Mouse (Mus musculus): ENCODE measurements around the gene Ablim1.

DNA sequence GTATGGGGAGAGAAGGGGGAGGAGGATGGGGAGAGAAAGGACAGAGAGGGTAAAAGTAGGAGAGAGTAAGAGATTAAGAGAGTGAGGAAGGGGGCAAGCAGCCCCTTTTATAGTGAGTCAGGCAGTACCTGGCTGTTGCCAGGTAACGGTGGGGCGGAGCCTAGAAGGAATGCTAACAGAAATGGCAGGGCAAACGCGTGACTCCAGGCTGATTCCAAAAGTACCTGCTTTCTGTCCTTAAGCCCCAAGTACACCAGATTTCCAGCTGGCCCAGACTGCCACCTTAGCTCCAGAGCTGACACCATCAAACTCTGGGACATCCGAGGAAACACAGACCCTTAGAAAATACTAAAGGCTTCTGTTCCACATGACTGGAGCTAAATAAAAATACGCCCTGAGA lies 40.0 kb downstream of the Ablim1 start:
- TF ChIP-seq CTCF (IDR thresholded peaks at IDR 0.05): no peak
- no peak for TF ChIP-seq EP300 (IDR thresholded peaks at IDR 0.05; ENCODE audit: insufficient read depth, low read depth, low read length)

Data from heart, adult 2 months (tissue).